Mouse (Mus musculus): Measurements from ENCODE around the gene Tfrc.
"Not testable (repeated sequence)": the region's sequence is repeated elsewhere in the genome, so short reads cannot be mapped to it uniquely, and the experiment has no call there.

Tfrc gene

DNA sequence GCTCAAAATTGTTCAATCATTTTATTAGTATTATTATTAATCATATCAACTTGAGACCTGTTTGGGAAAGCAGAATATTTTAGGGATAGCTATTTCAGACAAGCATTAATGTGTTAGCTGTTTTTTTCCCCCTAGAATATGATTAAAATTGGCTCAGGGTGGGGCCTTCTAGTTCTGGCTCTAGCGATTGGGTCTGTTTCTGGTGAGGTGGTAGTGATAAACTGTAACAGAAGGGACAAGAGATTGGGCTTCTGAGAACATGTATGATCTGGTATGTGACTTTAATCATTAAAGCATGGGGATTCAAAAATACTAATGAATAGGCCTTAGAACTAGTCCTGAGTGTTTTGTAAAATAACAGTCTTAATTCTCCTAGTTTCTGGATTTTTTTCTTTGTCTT lies 3.3 kb downstream of the Tfrc start:
- no peak for DNase-seq

DNA sequence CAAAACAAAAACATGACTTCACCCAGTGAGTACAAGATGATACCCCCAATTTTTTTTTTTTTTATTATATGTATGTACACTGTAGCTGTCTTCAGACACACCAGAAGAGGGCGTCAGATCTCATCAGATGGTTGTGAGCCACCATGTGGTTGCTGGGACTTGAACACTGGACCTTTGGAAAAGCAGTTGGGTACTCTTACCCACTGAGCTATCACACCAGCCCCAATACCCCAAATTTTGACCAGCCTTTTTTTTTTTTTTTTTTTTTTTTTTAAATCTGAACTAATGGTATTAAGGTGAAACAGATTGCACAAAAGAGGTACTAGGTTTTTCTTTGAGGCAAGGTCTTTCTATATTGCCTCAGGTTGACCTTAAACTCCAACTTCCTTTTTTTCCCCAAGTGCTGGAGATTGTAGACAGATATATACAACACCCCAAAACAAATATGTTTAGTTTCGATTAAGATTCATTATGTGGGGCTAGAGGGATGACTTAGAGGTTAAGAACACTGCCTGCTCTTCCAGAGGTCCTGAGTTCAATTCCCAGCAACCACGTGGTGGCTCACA lies 4.6 kb downstream of the Tfrc start:
- DNase-seq, result no peak

DNA sequence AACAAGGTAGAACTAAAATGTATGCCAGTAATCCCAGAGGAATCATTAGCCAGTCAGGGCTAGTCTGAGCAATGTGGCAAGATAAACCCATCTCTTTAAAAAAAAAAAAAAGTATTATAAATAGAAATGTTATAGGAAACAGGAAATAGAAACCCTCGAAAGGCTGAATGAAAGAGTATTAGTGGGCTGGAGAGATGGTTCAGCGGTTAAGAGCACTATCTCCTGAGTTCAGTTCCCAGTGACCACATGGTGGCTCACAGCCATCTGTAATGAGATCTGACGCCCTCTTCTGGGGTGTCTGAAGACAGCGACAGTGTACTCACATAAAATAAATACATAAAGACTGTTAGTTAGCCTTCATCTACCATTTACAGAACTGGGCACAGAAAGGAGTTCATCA lies 5.3 kb downstream of the Tfrc start:
- DNase-seq, result no peak

DNA sequence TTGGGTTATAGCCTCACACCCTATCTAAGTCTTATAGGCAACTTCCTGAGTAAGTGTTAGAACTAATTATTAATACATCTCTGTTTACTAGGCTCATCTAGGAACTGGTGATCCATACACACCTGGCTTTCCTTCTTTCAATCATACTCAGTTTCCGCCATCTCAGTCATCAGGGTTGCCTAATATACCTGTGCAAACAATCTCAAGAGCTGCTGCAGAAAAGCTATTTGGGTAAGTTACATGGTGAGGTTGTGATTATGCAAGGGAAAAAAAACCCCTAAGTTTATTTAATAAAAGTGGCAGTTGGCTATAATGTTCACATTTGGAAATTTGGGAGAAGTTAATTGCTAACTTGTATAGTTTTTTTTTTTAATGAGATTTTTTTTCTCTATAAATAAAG lies 10.2 kb downstream of the Tfrc start:
- no peak for DNase-seq

DNA sequence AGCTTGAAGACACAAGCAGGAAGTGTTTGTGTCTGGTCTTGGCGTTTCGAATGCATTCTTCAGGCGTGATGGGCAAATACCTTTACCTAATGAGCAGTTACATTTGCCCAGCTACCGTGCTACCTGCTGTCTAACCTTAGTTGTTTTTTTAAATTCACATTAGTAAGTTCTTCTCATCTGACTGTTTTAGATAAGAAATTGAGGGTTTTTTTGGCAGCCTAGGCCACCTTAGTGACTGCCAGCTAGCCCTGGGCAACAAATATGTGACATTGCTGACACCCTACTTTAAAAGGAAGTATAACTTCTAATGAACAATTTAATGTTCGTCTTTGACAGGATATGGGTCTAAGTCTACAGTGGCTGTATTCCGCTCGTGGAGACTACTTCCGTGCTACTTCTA lies 19.4 kb downstream of the Tfrc start:
- no peak for DNase-seq

DNA sequence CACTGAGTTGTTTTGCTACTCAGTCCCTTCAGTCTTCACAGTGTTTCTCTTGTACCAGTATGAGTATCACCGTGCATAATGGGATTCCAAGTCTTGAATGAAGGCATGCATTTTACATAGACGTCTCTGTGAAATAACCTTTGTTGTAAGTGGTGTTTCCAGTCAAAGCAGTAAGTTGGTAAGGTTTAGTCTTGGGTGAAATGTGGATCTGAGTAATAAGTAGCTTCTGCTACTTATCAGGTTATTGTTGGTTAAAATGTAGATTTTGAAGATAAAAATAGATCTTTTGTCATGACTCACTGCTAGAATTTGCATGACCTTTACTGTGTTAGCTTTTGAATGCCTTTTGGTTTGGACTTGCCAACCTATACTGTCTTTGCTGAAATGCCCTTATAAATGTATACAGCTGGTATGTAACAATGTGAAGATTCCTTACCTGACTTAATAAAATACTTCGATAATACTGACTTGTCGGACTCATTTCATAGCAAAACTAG lies 23.7 kb downstream of the Tfrc start:
- DNase-seq, result no peak

DNA sequence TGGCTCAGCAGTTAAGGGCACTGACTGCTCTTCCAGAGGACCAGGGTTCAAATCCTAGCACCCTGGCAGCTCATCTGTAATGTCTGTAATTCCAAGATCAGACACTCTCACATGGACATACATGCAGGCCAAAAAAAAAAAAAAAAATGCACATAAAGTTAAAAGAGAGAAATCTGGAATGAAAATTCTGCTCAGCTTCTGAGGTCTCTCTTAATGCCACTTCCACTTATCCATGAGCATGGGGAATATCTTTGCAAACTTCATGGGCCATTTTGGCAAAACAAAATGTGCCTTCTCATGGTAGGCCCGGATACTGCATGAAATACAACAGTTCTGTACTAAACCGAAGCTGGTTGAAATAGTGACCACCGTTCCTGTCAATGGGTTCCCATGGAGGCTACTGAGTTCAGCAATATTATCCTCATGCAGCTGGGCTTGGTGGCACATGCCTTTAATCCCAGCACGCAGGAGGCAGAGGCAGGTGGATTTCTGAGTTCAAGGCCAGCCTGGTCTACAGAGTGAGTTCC lies 24.8 kb downstream of the Tfrc start:
- DNase-seq, result no peak

DNA sequence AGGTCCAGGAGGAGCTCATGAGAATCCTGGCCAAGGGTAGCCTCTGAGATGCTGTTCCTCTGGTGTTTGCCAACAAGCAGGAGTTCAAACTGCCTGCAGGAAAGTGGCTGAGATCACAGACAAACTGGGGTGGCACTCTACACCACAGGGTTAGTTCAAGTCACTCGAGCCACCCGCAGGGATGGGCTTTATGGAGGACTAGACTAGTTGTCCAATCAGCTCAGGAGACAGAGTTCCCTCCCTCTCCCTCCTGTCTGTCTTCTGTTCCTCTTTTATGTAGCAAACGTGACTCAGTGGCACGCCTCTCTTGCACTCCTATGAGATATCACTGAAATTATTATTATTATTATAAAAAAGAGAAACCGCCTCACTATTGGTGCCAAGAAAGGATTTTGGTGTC lies 25.5 kb downstream of the Tfrc start:
- DNase-seq, result no peak

DNA sequence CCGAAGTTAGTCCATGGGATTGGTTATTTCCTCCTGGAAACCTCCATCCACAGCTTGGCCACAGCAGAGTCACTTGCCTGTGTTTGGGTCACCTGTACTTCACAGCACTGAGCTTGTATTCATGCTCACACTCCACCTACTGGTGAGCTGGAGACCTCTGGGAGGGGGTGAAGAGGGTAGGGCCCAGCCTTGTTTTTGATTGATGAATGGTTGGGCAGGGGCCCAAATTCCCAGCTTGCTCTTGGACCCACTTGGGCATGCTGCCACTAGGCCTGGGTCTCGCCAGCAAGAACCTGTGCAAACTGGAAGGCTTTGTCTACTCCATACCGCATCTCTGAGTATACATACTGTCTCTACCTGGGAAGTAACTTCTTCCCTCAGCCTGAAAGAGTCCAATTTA lies 26.6 kb downstream of the Tfrc start:
- no peak for DNase-seq

DNA sequence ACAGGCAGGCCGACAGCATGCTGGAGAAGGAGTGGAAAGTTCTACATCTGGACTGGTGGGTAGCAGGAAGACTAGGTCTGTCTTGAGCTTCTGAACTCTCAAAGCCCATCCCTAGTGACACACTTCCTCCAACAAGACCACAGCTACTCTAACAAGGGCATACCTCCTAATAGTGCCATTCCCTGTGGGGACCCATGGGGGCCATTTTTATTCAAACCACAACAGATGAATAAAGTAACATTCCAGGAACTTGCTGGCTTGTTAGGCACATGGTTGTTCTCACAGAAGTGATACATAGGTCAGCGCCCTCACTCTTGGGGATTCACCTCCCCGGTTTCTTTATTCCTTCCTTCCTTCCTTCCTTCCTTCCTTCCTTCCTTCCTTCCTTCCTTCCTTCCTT lies 27.6 kb downstream of the Tfrc start:
- no peak for DNase-seq

DNA sequence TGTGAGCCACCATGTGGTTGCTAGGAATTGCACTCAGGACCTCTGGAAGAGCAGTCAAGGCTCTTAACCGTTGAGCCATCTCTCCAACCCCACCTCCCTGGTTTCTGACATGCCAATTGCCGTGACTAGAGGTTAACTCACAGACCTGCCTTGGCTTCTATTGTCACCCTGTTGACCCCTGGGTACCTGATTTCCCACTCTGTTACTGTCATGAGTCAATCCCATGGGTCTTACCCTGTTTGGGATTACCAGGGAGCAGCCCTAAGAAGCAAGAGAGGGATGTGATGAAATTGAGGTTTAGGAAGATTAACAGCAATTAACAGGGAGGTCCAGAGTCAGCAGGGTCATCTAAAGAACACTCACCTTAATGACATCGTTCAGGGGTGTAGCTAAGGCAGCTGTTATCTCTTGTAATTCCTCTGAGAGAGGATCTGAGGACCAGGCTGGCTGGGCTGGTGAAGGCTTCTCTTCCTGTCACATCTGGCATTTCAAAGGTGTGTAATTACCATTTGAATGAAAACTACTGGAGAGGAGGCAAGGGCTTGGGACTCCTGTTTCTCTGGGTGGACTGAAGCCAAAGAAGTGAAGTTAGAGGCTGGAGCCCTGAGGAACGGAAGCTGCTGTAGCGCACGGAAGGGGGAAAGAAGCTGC lies 28.3 kb downstream of the Tfrc start:
- no peak for DNase-seq

DNA sequence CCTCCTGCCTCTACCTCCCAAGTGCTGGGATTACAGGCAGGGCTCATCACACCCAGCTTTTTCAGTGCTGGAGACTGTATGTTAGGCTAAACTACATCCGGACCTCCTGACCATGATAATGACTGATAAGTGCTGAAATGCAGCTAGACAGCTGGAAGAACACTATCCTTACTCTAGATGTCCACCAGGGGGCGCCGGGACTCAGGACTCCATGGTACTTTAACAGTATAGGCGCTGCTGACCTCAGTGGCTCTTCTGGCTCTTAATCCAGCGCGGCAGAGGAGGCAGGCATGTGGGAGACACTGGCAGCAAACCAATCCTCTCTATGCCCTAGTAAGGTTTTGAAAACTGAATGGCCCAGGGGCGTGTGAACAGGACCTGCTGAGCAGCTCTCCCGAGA lies 29.8 kb downstream of the Tfrc start:
- peak; percentile 60 to 85 for DNase-seq

DNA sequence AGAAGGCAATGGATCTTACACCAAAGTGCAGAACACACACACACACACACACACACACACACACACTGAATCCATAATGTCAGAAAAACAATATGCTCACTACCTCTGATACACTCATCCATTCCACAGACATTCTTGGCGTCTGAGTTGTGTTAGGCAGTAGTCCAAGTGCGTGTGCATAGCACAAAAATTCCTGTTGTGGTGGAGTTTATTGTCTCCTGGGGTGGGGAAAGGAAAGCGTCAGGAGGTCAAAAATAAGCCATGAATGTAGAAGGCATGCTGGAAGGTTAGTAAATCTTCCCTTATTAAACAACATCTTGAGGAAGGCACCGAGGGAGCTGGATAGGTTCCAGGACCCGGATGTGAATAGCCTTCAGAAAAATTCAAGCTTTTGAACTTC lies 31.4 kb downstream of the Tfrc start:
- peak; percentile 40 to 47 for DNase-seq

DNA sequence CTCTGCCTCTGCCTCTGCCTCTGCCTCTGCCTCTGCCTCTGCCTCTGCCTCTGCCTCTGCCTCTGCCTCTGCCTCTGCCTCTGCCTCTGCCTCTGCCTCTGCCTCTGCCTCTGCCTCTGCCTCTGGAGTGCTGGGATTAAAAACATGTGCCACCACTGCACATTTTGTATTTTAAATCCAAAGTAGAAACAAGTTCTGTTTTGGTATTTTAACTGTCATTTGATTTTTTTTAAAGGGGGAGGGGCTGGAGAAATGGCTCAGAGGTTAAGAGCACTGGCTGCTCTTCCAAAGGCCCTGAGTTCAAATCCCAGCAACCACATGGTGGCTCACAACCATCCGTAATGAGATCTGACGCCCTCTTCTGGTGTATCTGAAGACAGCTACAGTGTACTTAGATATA lies 32.0 kb downstream of the Tfrc start:
- DNase-seq, result not testable (repeated sequence)

DNA sequence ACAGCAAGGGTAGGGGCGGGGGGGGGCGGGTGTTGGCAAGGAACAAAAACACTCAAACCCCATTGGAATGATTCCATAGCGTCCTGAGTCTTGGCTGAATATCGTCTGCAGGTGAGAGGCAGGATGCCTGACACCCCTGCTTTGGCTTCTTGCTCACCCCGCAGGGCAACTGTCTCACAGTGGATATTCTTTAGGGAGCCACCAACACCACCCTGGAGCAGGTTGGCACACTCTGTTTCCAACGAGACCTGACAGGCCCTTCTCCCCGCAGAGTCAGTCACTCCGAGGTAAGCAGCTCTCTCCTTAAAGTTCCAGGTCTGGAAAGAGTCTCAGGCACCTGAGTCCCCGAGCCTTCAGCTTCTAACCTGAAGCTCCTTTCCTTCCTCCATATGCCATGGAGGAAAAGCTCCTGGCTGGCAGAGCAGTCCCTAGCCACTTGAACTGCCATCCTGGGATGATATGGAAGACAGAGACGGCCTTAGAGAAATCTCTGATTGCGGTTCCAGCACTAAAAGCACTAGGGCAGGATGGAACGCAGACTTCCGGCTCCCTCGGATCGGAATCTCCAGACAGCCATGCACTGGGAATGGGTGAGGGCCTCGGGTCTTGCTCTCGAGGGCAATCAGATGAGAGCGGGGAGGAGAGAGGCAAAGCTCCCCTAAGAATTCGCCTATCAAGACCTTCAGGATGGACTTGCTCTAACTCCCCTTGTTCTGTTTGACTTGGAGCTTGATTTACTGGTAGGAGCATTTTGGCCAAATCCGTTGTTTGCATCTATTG lies 32.9 kb downstream of the Tfrc start:
- DNase-seq, result no peak

DNA sequence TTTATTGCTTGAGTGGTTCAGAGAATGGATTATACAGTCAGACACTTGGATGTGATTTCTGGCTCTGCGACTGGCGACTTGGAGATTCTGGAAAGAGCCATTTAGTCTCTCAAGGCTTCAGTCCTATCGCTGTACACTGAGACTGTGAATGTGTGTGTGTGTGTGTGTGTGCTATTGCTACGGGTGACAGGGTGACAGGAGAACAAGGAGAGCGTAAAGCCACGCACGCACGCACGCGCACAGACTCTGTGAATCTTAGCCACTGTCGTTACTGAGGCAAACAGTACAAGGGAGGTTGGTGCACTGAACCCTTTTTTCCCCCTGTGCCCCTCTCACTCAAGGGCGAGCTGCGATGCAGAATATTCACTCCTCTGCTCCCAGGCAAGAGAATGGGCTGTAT lies 33.6 kb downstream of the Tfrc start:
- DNase-seq, result no peak

DNA sequence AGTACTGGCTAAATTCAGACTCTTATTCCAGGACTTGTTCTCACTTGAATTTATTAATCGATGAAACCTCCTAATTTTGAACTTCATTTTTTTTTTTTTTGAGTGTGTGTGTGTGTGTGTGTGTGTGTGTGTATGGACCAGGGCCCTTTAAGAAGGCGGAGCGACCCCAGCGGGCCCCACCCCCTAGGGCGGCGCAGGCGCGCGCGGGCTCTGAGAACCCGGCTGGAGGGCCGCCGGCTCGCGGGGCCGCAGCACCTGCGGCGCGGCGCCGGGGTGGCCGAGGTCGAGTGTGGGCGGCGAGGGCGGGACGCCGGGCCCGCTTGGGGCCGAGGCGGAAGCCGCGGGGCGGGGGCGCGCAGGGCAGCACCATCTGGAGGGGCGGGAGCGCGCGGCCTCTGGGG lies 34.9 kb downstream of the Tfrc start, which contains the start of gene Tnk2:
Tnk2 (plus strand) TSS at position 214 of the 401 bp plus-strand sequence.
- peak; percentile 89 to 91 for DNase-seq

DNA sequence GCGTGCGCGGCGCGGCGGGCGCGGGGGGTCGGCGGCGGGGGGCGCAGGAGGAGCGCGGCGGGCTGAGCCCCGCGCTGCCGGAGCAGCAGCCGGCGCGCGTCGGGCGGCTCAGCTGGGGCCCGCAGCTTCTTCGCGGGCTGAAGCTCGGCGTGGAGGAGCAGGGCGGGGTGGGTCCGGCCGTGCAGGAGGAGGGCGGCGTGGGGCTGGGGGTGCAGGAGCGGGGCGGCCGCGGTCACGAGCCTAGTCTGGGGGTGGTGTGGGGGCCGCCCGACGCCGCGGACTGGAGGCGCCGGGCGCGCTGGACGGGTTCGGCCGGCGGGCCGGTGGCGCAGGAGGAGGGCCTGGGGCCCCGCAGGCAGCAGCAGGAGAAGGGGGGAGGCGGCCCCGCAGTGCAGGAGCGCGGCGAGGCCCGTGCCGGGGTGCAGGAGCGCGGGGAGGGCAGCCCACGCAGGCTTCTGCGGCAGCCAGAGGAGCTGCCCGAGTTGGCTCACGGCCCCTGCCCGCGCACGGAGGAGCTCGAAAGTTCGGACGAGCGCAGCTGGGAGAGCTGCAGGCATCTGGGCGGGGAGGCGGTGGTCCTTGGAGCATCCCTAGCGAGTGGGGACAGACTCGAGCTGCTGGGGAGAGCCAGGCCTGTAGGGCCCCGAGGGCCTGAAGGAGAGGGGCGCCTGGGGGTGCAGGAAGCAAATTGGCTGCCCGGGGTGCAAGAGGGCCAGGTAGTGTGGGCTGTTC lies 35.5 kb downstream of the Tfrc start:
- DNase-seq, result peak in 1 of 2 experiments; percentile 24

DNA sequence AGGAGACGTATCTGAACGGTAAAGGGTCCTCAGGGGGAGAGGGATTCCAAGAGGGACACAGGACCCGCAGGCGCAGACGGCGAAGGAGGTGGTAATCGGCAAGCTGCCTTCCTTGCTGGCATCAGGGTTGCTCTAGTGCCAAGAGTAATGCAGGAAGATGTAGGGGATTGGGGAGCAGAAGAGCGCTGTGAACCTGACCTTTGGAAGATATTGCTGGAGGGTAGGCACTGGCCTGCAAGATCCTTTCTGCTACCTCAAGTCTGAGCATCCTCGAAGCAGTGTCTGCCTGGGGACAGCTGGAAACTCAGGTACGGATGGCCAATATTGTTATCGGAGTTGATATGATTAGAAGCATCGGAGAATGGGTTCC lies 36.1 kb downstream of the Tfrc start:
- no peak for DNase-seq

DNA sequence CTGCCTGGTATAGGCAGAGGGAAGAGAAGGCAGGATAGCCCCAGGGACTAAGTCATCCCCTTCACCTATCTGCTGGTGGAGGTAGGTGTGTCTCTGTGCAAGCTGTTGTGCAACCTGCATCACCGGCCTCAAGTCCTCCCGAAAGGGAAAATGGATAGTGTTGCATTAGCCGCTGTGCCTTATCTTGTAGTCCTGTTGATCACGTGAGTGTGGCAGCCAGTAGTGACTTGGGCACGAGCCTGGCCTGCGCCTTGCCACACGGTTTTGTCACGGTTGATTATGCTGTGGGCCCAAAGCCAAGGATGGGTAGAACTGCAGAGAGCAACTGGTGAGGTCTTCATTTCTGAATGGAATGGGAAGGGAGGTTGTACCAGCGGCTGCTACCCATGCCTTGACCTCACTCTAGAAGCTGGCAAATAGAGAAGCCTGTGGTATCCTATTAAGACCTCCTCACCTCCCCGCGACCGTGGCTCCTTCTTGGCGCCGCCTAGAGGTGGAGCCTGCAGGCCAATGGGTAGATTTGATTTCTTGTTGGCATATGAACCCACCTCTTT lies 36.7 kb downstream of the Tfrc start:
- DNase-seq, result peak; percentile 61 to 67

DNA sequence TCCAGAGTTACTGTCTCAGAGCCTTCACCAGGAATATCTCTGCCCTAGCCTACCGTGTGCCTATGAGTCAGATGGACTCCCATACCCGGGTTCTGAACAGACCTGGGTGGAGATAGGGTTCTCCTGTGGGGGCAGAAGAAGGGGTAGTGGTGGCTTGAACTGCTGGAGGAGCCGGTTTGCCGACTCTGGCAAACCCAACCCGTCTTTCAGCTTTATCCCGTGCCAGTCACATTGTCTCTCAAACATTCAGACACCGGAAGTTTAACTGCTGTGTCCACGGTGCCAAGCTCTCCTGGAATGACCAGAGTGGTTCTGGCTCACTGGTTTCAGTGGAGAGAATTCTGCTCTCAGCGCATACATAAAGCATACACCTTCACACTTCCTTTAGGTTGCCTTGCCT lies 37.3 kb downstream of the Tfrc start:
- DNase-seq, result no peak

DNA sequence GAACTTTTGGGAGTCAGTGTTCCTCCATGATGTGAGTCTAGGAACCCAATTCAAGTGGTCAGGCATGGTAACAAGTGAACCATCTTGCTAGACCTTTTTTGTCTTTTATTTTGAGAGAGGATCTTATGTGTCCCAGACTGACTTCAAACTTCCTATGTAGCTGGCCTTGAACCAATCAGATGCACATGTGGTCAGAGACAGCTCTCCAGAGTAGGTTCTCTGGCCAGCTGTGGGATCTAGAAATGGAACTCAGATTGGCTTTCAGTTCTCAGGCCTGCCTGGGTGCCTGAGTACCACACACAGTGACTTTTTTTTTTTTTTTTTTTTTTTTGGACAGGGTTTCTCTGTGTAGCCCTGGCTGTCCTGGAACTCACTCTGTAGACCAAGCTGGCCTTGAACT lies 39.0 kb downstream of the Tfrc start:
- no peak for DNase-seq

DNA sequence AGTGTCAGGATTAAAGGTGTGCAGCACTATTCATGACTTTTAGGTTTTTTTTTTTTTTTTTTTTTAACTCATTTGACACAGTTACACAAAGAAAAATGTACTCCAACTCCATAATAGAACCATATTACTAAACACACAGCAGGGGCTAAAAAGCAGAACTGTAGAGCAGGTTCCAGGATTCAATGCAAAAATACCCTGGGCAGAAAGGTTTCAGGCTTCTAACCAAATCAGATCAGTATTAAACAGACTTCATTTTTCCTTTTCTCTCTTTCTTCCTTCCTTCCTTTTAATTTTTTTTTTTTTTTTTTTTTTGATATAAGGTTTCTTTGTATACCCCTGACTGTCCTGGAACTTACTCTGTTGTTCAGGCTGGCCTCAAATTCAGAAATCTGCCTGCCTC lies 41.7 kb downstream of the Tfrc start:
- DNase-seq, result no peak
